Mouse (Mus musculus) limb, embryonic 14.5 days (tissue): ENCODE results near the gene Ero1l. TPM values are rescaled to one million over a fixed set of nuclear protein-coding genes. Genes with fewer than 3 reads are reported as not detected.
A peak's percentile ranks its signal among the peaks of the same experiment; 100 is the strongest.

Experiments used
- ATAC-seq: fragments of 200-750 bp; cut with Nextera tagmentation; 2 replicates; pipeline ENCODE4 v1.8.0; 2017; ENCODE audit warnings: low read depth, moderate number of reproducible peaks, moderate TSS enrichment; ENCODE audit not compliant: low FRiP score
- DNase-seq: peaks from one replicate; pipeline ENCODE4 v3.0.0-alpha.2; 2015; ENCODE audit warnings: low spot score
- H3K27ac ChIP-seq: fragments of 300-500 bp; sonication (generic); replicated peaks from 2 replicates; pipeline ENCODE4 v1.5.1; 2014; ENCODE audit warnings: low read depth, mild to moderate bottlenecking, low read length, moderate library complexity, mixed read lengths
- H3K27me3 ChIP-seq: fragments of 300-500 bp; sonication (generic); 2 replicates; pipeline ENCODE4 v1.6.1; 2014; ENCODE audit warnings: low read length, mixed read lengths; ENCODE audit not compliant: control insufficient read depth, insufficient read depth
- H3K36me3 ChIP-seq: fragments of 300-500 bp; sonication (generic); 2 replicates; pipeline ENCODE4 v1.6.1; 2014; ENCODE audit warnings: mild to moderate bottlenecking, low read length, moderate library complexity, mixed read lengths; ENCODE audit not compliant: control insufficient read depth, insufficient read depth
- H3K4me1 ChIP-seq: fragments of 300-500 bp; sonication (generic); 2 replicates; pipeline ENCODE4 v1.6.1; 2014; ENCODE audit warnings: antibody characterized with exemption, low read length, mixed read lengths; ENCODE audit not compliant: control insufficient read depth, insufficient read depth
- H3K4me2 ChIP-seq: fragments of 300-500 bp; sonication (generic); replicated peaks from 2 replicates; pipeline ENCODE4 v1.6.1; 2014; ENCODE audit warnings: low read depth, mild to moderate bottlenecking, low read length, moderate library complexity; ENCODE audit not compliant: severe bottlenecking
- H3K4me3 ChIP-seq: fragments of 300-500 bp; sonication (generic); replicated peaks from 2 replicates; pipeline ENCODE4 v1.5.1; 2014; ENCODE audit warnings: low read length
- H3K9ac ChIP-seq: fragments of 300-500 bp; sonication (generic); 2 replicates; pipeline ENCODE4 v1.6.1; 2014; ENCODE audit warnings: mild to moderate bottlenecking, low read depth, low read length, moderate library complexity; ENCODE audit not compliant: severe bottlenecking
- H3K9me3 ChIP-seq: fragments of 300-500 bp; sonication (generic); 2 replicates; pipeline ENCODE4 v1.6.1; 2016; ENCODE audit warnings: low read length; ENCODE audit not compliant: control insufficient read depth
- POLR2A ChIP-seq: fragments of 200-500 bp; IDR thresholded peaks from 2 replicates; pipeline ENCODE4 v1.8.0; 2012; ENCODE audit warnings: inconsistent platforms, mild to moderate bottlenecking, moderate library complexity, borderline replicate concordance; ENCODE audit not compliant: insufficient read depth, insufficient read length; ENCODE audit errors: extremely low read depth
- WGBS: fragments of 180-500 bp; shearing (Covaris S2); extraction: QIAGEN DNeasy Blood & Tissue Kit; methylation state at CpG from one replicate; pipeline ENCODE4 v1.1.7; 2014; 5-methylcytosine and 5-hydroxymethylcytosine counted together
- polyA plus RNA-seq, 2 experiments: library from polyadenylated mRNA; depleted of rRNA in 1 of 2; stranded (reverse) in 1 of 2; unstranded in 1 of 2; fragments of >200 nt; fragmentation: Nextera tagmentation in 1 of 2; extraction: Ambion mirVana in 1 of 2; gene quantifications; 2 replicates each; pipeline versions ENCODE4 v1.2.1 to v1.2.3; 2012 to 2014

Ero1l gene
- polyA plus RNA-seq, 2 experiments: 21.6 to 28.0 TPM

DNA sequence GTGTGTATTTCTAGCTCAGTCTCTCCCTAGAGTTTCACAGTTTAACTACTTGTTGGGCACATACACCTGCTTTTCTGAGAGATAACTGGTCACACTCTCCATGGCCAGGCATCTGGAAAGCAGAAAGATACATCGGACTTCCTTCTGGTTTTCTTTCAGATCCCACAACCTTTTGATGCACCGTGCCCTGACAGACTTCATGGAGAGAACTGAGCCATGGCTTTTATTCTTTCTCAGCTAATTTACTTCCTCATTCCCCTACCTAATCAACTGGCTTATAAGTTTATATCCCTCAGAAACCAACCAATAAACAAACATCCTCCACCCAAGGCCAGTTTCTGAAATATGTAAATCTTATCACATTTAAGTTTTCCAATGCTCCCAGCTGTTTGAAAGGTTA lies 3.9 kb upstream of the Ero1l start:
- no peaks in the 10 kb centered on the region for H3K9me3 ChIP-seq
- no peak for TF ChIP-seq POLR2A
- 89% methylated on average over 2 of the region's 2 CpGs for WGBS
- H3K9ac ChIP-seq: no peak overlapping the region
- no peaks in the 10 kb centered on the region for H3K4me1 ChIP-seq
- H3K4me2 ChIP-seq: no peak overlapping the region
- no peaks in the 10 kb centered on the region for H3K36me3 ChIP-seq
- no peak overlapping the region for H3K4me3 ChIP-seq
- DNase-seq (no peak), ATAC-seq (no peak)
- H3K27me3 ChIP-seq: no peaks in the 10 kb centered on the region
- no peak overlapping the region for H3K27ac ChIP-seq

DNA sequence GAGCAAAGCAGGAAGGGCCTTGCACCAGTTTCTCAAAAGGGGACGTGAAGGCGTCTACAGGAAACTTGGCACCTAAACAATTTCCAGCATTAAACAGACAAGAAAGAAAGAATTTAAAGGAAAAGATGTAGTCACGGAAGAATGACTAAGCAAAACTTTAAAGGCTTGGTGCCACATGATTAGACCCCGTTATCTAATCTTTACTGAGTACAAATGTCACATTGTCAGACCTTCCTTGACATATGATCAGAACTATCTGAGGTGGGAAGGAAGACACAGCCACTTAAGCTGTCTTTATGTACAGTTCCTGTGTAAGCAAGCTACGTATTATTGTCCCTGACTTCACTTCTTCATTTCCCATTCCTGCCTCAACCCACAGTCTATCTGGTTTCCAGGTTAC lies 3.1 kb upstream of the Ero1l start:
- WGBS: 79% methylated on average over 5 of the region's 5 CpGs
- no peaks in the 10 kb centered on the region for H3K36me3 ChIP-seq
- no peak overlapping the region for H3K27ac ChIP-seq
- TF ChIP-seq POLR2A: no peak
- H3K9ac ChIP-seq: no peak overlapping the region
- H3K9me3 ChIP-seq: no peaks in the 10 kb centered on the region
- DNase-seq (no peak), ATAC-seq (no peak)
- H3K27me3 ChIP-seq: no peaks in the 10 kb centered on the region
- H3K4me1 ChIP-seq: peaks cover 6% of the 10 kb centered on the region; the same call in 1 of the 2 replicates
- H3K4me3 ChIP-seq: no peak overlapping the region
- H3K4me2 ChIP-seq: no peak overlapping the region

DNA sequence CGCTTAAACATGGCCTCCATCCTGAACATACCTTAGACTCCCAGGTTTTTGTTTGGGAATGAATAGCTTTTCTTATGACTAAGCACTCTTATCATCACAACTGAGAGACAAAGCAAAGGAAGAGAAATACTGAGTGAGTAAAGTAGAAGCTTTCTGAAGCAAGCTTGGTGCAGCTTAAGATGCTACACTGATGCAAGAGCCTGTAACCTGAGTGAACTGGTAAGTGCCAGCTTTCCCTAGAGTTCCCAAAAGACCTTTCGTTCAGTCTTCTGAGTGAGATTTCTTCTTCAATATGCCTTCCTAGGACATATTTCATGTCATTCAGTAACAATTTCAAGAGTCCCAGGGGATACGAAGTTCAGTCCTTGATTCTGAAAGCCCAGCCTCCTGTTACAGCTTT lies 2.5 kb upstream of the Ero1l start:
- 79% methylated on average over 3 of the region's 3 CpGs for WGBS
- Histone ChIP-seq H3K4me1 (peaks cover 6% of the 10 kb centered on the region; the same call in 1 of the 2 replicates), H3K27me3 (no peaks in the 10 kb centered on the region), H3K9ac (no peak overlapping the region), H3K36me3 (no peaks in the 10 kb centered on the region), H3K4me2 (no peak overlapping the region), H3K4me3 (no peak overlapping the region), H3K27ac (no peak overlapping the region), H3K9me3 (no peaks in the 10 kb centered on the region)
- no peak for DNase-seq
- no peak for ATAC-seq
- no peak for TF ChIP-seq POLR2A

DNA sequence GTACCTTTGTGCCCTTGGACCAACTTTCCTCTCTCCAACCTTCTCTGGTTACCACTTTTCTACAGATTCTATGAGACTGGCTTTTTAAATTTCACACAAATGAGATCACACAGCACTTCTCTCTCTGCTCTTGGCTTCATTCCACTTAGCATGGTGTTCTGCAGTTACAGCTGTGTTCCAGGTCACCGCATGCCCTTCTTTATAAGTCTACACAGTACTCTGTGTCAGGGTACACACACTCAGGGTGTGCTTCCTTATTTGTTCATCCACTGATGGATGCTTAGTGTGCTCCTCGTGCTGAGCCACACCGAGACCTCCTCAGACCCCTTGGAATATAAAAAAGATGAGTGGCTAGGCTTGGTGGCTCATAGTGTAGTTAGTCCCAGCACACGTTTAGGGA lies 1.5 kb upstream of the Ero1l start:
- ATAC-seq: no peak
- TF ChIP-seq POLR2A: no peak
- H3K9me3 ChIP-seq: no peaks in the 10 kb centered on the region
- WGBS: 85% methylated on average over 4 of the region's 4 CpGs
- no peaks in the 10 kb centered on the region for H3K36me3 ChIP-seq
- no peak for DNase-seq
- H3K4me3 ChIP-seq: no peak overlapping the region
- H3K27me3 ChIP-seq: no peaks in the 10 kb centered on the region
- no peak overlapping the region for H3K27ac ChIP-seq
- no peak overlapping the region for H3K9ac ChIP-seq
- H3K4me1 ChIP-seq: peaks cover 6% of the 10 kb centered on the region; the same call in 1 of the 2 replicates
- H3K4me2 ChIP-seq: no peak overlapping the region

DNA sequence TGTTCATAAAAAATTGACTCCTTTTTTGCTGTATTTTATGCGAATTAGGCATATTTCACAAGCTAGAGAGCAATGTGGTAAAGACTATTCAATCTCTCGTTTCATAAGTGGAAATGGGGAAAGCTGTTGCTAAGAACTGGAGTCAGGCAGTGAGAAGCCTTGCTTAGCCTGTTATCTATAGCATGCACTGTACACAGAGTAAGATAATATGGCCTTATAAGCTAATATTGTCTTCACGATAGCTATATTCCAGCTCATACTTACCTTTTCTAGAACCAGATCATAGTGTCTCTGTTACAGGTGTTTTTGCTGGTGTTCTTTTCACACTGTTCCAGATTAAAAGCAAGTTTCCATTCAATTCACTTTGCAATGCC lies 653 bp upstream of the Ero1l start:
- no peak for ATAC-seq
- Histone ChIP-seq H3K4me3 (no peak overlapping the region), H3K27me3 (no peaks in the 10 kb centered on the region), H3K4me1 (peaks cover 6% of the 10 kb centered on the region; the same call in 1 of the 2 replicates), H3K27ac (no peak overlapping the region), H3K4me2 (peak overlapping the region; percentile 67; the same call in 1 of the 2 replicates), H3K9ac (no peak overlapping the region), H3K36me3 (no peaks in the 10 kb centered on the region), H3K9me3 (no peaks in the 10 kb centered on the region)
- no peak for DNase-seq
- TF ChIP-seq POLR2A: no peak
- 63% methylated on average over 3 of the region's 3 CpGs for WGBS

DNA sequence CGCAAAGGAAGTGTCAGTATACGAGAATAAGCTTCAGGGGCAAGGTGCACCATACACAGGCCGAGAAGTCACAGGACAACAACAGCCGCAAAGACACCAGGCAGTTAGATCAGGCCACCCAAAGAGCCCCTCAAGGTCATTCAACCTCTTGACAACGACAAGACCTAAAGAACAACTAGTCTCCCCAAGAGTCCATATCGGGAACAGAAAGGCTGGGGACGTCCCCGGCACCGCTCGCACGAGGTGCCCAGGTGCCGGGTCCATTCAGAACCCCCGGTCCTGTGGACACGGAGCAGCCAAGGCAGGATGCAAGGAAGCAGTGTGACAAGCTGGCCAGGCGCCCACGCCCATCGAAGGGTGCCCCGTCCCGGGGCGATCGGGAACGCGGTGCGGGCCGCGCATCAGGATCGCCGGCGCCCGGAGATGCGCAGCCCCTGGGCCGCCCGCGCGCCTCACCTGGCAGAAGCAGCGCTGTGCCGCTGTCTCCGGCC lies 605 bp downstream of the Ero1l start:
- Histone ChIP-seq H3K4me2 (peak overlapping the region; percentile 67), H3K9me3 (no peaks in the 10 kb centered on the region), H3K27me3 (no peaks in the 10 kb centered on the region), H3K4me3 (peak overlapping the region; percentile 83), H3K36me3 (no peaks in the 10 kb centered on the region), H3K9ac (peak overlapping the region; percentile 91), H3K4me1 (peaks cover 6% of the 10 kb centered on the region; the same call in 1 of the 2 replicates), H3K27ac (peak overlapping the region; percentile 83)
- under 1% methylated on average over 33 of the region's 38 CpGs for WGBS
- DNase-seq (peak; percentile 6), ATAC-seq (no peak; the same call in none of the 2 replicates)
- TF ChIP-seq POLR2A: no peak
